Mouse (Mus musculus): ENCODE measurements at regions not wholly inside any gene's neighbourhood (a gene's known extent, or its start where the extent isn't known, plus 50 kb on each side); places are given as distances from the start of the nearest gene placed in this dataset.

DNA sequence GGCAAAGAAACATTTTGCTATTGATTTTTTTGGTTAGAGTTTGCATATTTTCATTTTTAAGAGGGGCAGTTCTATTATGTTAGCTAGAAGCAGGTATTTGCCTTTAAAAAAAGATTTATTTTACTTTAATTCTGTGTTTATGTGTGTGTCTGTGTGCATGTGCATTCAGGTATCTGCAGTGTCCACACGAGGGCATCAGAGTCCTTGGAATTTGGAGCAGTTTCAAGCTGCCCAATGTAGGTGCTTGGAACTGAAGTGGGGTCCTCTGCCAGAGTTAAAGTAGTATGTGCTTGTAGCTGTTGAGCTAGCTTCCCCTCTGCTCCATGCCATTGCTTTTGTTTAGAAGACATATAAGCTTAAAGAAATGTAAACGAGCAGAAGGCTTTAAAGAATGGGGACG lies 89.1 kb downstream of the 9330182O14Rik start:
- WGBS = 94% methylated on average over 3 of the region's 3 CpGs
- no peaks in the 10 kb centered on the region for H3K4me1 ChIP-seq

GRCm38 (mm10) chr15:40241764-40242163 lies 107.6 kb downstream of the 9330182O14Rik start:
- H3K4me1 ChIP-seq = no peaks in the 10 kb centered on the region
- H3K9me3 ChIP-seq (replicated peaks) = no peaks in the 10 kb centered on the region
- H3K4me3 ChIP-seq = no peak overlapping the region
- WGBS = 83% methylated on average over 4 of the region's 4 CpGs
- no peak overlapping the region for H3K27ac ChIP-seq
- H3K36me3 ChIP-seq = no peaks in the 10 kb centered on the region
- DNase-seq (ENCODE audit: low spot score) = no peak
- no peaks in the 10 kb centered on the region for H3K27me3 ChIP-seq (ENCODE audit: low read depth, poor library complexity, severe bottlenecking)

More for the DNA sequence above, 89.1 kb downstream of the 9330182O14Rik start:
- DNase-seq (ENCODE audit: low spot score) = no peak
- no peaks in the 10 kb centered on the region for H3K27me3 ChIP-seq (ENCODE audit: low read depth, poor library complexity, severe bottlenecking)
- no peaks in the 10 kb centered on the region for H3K36me3 ChIP-seq
- no peak overlapping the region for H3K4me3 ChIP-seq
- H3K27ac ChIP-seq = no peak overlapping the region
- no peaks in the 10 kb centered on the region for H3K9me3 ChIP-seq (replicated peaks)

DNA sequence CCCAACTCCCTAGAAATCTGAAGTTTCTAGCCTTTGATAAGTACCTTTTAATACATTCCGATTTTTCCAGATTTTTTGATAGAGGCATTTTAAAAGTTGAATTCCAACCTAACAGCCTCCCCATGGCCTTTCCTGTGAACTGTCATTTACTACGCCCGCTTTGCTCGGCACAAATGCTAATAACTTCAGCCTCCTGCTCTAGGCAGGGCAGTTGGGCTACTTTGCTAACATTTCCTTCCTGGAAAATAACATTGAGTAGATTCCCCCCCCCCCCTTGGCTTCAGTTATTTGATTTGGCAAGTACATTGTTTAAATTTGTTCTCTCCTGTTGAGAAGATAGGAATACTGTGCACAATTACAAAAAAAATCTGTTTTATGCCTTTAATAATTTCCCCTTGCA lies 114.8 kb downstream of the 9330182O14Rik start:
- 84% methylated on average over 4 of the region's 4 CpGs for WGBS
- H3K27me3 ChIP-seq (ENCODE audit: low read depth, poor library complexity, severe bottlenecking) = no peaks in the 10 kb centered on the region

DNA sequence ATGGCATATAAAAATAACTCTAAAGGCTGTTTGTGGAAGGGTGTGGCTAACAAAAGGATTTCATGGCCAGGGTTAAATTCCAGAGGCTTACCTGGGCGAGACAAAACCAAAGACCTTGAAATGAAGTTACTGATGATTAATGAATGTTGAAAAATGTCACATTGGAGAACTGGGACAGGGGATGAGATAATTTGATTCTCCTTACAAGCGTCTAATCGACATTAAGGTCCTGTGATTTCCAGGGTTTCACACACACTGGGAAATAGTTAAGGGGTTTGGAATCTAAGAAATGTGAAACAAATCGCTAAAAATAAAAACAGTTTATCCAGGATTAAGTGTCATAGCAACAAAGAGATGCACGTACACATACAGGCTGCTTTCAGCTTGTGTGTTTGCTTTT lies 125.3 kb downstream of the 9330182O14Rik start:
- H3K36me3 ChIP-seq = no peaks in the 10 kb centered on the region
- WGBS = 91% methylated on average over 5 of the region's 5 CpGs
- DNase-seq (ENCODE audit: low spot score) = no peak

More for the DNA sequence above, 114.8 kb downstream of the 9330182O14Rik start:
- DNase-seq (ENCODE audit: low spot score) = no peak
- Histone ChIP-seq H3K9me3 (replicated peaks) (no peaks in the 10 kb centered on the region), H3K4me1 (no peaks in the 10 kb centered on the region), H3K27ac (no peak overlapping the region), H3K36me3 (no peaks in the 10 kb centered on the region), H3K4me3 (no peak overlapping the region)

DNA sequence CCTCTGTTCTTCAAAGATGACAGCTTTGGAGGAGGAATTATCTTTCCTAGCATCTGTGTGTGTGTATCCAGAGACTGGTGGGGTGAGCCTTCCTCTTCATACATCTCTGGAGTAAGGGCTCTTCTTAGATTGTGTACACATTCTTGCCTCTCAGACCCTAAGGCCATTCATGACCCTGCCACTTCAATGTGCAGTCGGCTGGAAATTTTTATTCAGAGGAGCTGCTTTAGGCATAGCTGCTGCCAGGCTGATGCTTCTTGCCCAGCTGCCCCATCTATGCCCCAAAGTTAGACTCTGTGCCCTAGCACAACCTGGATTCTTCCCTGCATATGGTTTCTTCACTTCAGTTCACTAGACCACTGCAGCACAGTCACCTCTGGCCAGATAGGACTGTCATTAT lies 144.9 kb downstream of the 9330182O14Rik start:
- H3K4me1 ChIP-seq = no peaks in the 10 kb centered on the region
- H3K27ac ChIP-seq = no peak overlapping the region
- no peaks in the 10 kb centered on the region for H3K9me3 ChIP-seq (replicated peaks)
- no peaks in the 10 kb centered on the region for H3K36me3 ChIP-seq
- no peak for DNase-seq (ENCODE audit: low spot score)
- no peak overlapping the region for H3K4me3 ChIP-seq
- H3K27me3 ChIP-seq (ENCODE audit: low read depth, poor library complexity, severe bottlenecking) = no peaks in the 10 kb centered on the region
- 79% methylated on average over 1 of the region's 1 CpGs for WGBS

More for the DNA sequence above, 125.3 kb downstream of the 9330182O14Rik start:
- Histone ChIP-seq H3K9me3 (replicated peaks) (no peaks in the 10 kb centered on the region), H3K4me3 (no peak overlapping the region), H3K4me1 (no peaks in the 10 kb centered on the region), H3K27me3 (ENCODE audit: low read depth, poor library complexity, severe bottlenecking) (no peaks in the 10 kb centered on the region), H3K27ac (no peak overlapping the region)

- Histone ChIP-seq H3K9me3 (replicated peaks) (no peaks in the 10 kb centered on the region), H3K4me1 (no peaks in the 10 kb centered on the region), H3K27me3 (ENCODE audit: low read depth, poor library complexity, severe bottlenecking) (no peaks in the 10 kb centered on the region), H3K4me3 (no peak overlapping the region), H3K36me3 (no peaks in the 10 kb centered on the region), H3K27ac (no peak overlapping the region)
- DNase-seq (ENCODE audit: low spot score) = no peak
Measured at GRCm38 (mm10) chr15:40280551-40280950, 146.4 kb downstream of the 9330182O14Rik start.

DNA sequence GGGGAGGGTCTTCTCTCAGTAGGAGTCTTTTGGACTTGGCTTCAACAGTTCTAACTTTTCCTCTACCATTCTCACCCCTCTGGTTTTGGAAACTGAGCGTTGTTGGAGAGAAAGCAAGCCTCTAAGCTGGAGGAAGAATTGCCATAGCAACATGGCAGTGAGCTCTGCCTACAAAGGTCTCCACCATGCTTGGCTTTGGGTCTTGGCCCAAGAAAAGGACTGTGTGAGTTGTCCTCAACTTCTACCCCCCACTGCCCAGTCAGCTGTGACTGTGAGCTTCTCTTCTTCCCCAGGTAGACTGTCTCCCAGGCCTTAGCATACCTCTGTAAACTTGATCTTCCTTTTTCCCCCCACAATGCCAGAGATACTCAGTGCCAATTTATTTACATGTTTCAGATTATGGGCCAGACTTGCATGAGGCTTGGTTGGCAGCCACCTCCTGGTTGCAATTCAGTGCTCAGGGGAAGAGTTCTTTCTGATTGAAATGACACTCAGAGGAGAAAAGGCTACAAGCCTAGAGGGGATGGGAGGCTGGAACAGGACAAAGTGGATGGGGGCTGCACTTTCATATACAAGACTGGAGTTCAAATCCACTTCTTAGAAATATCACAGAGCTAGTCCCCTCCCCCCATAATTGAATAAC lies 147.0 kb downstream of the 9330182O14Rik start:
- no peaks in the 10 kb centered on the region for H3K4me1 ChIP-seq
- H3K36me3 ChIP-seq = no peaks in the 10 kb centered on the region
- no peak overlapping the region for H3K27ac ChIP-seq
- H3K9me3 ChIP-seq (replicated peaks) = no peaks in the 10 kb centered on the region
- no peak overlapping the region for H3K4me3 ChIP-seq
- DNase-seq (ENCODE audit: low spot score) = no peak
- H3K27me3 ChIP-seq (ENCODE audit: low read depth, poor library complexity, severe bottlenecking) = no peaks in the 10 kb centered on the region
- 89% methylated on average over 1 of the region's 1 CpGs for WGBS

GRCm38 (mm10) chr15:40291602-40292001 lies 157.4 kb downstream of the 9330182O14Rik start:
- DNase-seq (ENCODE audit: low spot score) = no peak
- no peaks in the 10 kb centered on the region for H3K36me3 ChIP-seq
- H3K27me3 ChIP-seq (ENCODE audit: low read depth, poor library complexity, severe bottlenecking) = no peaks in the 10 kb centered on the region
- H3K9me3 ChIP-seq (replicated peaks) = no peaks in the 10 kb centered on the region
- 93% methylated on average over 1 of the region's 1 CpGs for WGBS
- no peak overlapping the region for H3K4me3 ChIP-seq
- no peak overlapping the region for H3K27ac ChIP-seq
- H3K4me1 ChIP-seq = no peaks in the 10 kb centered on the region

- H3K4me1 ChIP-seq = no peaks in the 10 kb centered on the region
- WGBS = 92% methylated on average over 2 of the region's 2 CpGs
- DNase-seq (ENCODE audit: low spot score) = no peak
- no peaks in the 10 kb centered on the region for H3K27me3 ChIP-seq (ENCODE audit: low read depth, poor library complexity, severe bottlenecking)
- no peak overlapping the region for H3K27ac ChIP-seq
- H3K4me3 ChIP-seq = no peak overlapping the region
- H3K9me3 ChIP-seq (replicated peaks) = no peaks in the 10 kb centered on the region
- no peaks in the 10 kb centered on the region for H3K36me3 ChIP-seq
Measured at GRCm38 (mm10) chr15:40312226-40312625, 178.1 kb downstream of the 9330182O14Rik start.

- DNase-seq (ENCODE audit: low spot score) = no peak
- Histone ChIP-seq H3K27ac (no peak overlapping the region), H3K9me3 (replicated peaks) (no peaks in the 10 kb centered on the region), H3K4me1 (no peaks in the 10 kb centered on the region), H3K27me3 (ENCODE audit: low read depth, poor library complexity, severe bottlenecking) (no peaks in the 10 kb centered on the region), H3K36me3 (no peaks in the 10 kb centered on the region), H3K4me3 (no peak overlapping the region)
- 81% methylated on average over 2 of the region's 2 CpGs for WGBS
Measured at GRCm38 (mm10) chr15:40339746-40340145, 205.6 kb downstream of the 9330182O14Rik start.

- Histone ChIP-seq H3K36me3 (no peaks in the 10 kb centered on the region), H3K27ac (no peak overlapping the region), H3K9me3 (replicated peaks) (no peaks in the 10 kb centered on the region), H3K4me1 (no peaks in the 10 kb centered on the region), H3K4me3 (no peak overlapping the region), H3K27me3 (ENCODE audit: low read depth, poor library complexity, severe bottlenecking) (no peaks in the 10 kb centered on the region)
- DNase-seq (ENCODE audit: low spot score) = no peak
- 80% methylated on average over 1 of the region's 1 CpGs for WGBS
Measured at GRCm38 (mm10) chr15:40340269-40340668, 206.1 kb downstream of the 9330182O14Rik start.

DNA sequence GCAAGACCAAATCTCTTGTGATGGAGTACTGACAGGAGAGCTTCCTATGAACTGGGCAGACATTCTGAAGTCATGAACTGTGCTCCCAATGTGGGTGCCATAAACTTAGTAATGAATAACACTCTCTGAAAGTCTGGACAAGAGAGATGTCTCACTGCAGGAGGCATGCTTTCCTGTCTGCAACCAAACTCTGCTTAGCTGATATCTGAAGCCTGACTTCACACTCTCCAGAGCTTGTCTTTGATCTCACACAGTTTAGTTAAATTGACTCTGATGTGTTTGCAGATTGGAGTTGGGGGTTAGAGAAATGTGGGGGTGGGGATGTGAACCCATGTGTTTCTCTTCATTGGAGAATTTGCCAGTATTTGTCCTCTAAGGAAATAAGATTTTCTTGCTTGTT lies 217.3 kb downstream of the 9330182O14Rik start:
- DNase-seq (ENCODE audit: low spot score) = no peak
- no peak overlapping the region for H3K4me3 ChIP-seq
- no peaks in the 10 kb centered on the region for H3K9me3 ChIP-seq (replicated peaks)
- peaks cover 6% of the 10 kb centered on the region; the same call in 1 of the 2 replicates for H3K4me1 ChIP-seq
- no peaks in the 10 kb centered on the region for H3K27me3 ChIP-seq (ENCODE audit: low read depth, poor library complexity, severe bottlenecking)
- H3K27ac ChIP-seq = no peak overlapping the region
- no peaks in the 10 kb centered on the region for H3K36me3 ChIP-seq

- 85% methylated on average over 10 of the region's 10 CpGs for whole genome bisulfite sequencing
Measured at GRCm38 (mm10) chr15:40354802-40355487, 220.8 kb downstream of the 9330182O14Rik start.

More at GRCm38 (mm10) chr15:40354802-40355487, 220.8 kb downstream of the 9330182O14Rik start:
- H3K4me3 ChIP-seq = no peak overlapping the region
- H3K4me1 ChIP-seq = peaks cover 6% of the 10 kb centered on the region; the same call in 1 of the 2 replicates
- no peaks in the 10 kb centered on the region for H3K27me3 ChIP-seq (ENCODE audit: low read depth, poor library complexity, severe bottlenecking)
- no peak overlapping the region for H3K27ac ChIP-seq
- no peak for DNase-seq (ENCODE audit: low spot score)
- no peaks in the 10 kb centered on the region for H3K36me3 ChIP-seq
- H3K9me3 ChIP-seq (replicated peaks) = no peaks in the 10 kb centered on the region

All from limb, embryonic 10.5 days (tissue).